Mouse (Mus musculus) cerebellum, adult 9-11 months (tissue): Measurements from ENCODE around the gene Ust.
A peak's percentile ranks its signal among the peaks of the same experiment; 100 is the strongest.

ENCODE experiments used
- DNase-seq: peaks from one replicate; pipeline ENCODE4 v3.0.0; 2022

Ust gene

DNA sequence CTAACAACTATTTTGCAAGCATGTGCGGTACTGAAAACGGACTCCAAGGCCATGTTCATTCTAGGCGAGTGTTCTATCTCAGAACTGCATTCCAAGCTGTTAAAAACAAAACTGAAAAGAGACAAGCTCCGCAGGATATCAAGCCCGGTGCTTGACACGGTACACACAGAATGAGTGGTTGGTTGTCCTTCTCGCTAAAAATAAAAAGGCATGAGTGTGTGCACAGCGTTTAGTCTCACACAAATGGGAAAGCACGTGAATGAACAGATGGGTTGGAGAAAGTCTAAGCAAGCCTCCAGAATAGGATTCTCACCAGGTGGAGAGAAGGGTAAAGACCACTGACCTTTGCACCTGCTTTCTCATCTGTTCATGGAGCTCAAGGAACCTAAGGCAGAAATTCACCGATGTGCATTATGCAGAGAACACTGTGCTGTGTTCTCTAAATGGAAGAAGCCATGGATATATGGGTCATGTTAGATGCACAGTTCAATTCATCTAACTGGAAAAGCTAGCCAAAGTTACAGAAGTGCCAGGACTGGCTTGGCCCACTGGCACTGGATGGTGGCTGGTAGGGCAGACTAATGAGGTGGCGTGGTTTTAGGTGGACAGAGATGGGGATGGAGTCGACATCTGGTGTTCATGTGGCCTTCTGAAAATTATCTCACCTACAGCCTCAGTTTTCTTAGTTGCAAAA, 90.8 kb downstream of the Ust start:
- peak; percentile 65 for DNase-seq

DNA sequence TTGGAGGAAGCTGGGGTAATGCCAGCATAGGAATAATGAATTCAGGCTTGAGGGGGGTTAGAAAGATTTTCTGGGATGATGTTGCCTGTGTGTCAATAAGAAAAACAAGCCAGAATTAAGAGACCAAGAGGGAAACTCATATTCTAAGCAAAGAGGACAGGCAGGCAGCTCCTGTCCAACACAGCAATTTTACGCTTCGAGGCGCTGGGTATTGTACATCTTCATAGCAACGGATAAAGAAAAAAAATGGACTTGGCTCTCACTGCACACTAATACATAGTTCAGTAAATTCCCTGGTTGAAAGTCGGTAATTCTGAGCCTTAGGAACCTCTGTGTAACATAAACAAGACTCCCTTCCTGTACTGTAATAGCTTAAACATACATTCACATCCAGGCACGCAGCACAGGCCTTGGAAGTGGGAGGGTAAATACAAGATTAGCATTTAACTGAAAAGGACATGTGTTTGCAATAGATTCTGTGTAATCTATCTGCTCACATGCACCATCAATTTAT, 99.1 kb downstream of the Ust start:
- DNase-seq = peak; percentile 8

DNA sequence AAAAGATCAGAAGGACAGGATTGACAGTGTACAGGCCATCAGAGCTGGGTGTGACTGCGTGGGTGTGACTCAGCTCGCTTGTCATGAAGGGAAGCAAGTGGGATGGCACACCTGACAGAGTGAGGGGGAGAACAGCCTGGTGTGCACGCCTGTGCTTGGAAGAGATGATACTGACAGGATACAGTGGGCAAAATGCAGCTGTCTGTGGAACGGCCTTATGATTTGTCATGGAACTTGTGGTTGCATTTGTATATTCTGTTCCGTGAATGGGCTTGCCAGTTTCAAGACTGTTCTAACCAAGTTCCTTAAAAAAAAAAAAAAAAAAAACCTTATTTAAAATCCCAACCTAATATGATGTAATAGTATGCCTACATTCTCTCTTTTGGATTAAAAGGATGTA, 103.2 kb downstream of the Ust start:
- DNase-seq = no peak

DNA sequence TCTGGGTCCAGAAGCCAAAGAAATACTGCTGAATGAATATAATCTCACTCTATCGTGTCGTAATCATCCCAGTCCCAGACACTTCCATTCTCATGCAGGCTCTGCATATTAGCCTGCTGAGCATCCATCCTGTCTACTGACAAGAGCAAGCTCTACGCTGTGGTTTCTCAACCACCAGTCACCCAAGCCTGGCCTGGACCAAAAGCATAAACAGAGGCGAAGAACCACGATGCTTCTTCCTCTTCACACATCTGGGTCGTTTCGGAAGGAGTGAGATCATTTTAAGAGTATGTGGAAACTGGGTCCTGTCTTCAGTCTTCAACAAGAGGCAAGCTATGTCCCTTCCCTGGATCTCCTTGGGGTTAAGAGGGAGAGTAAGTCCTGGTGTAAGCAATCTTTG, 103.6 kb downstream of the Ust start:
- no peak for DNase-seq

DNA sequence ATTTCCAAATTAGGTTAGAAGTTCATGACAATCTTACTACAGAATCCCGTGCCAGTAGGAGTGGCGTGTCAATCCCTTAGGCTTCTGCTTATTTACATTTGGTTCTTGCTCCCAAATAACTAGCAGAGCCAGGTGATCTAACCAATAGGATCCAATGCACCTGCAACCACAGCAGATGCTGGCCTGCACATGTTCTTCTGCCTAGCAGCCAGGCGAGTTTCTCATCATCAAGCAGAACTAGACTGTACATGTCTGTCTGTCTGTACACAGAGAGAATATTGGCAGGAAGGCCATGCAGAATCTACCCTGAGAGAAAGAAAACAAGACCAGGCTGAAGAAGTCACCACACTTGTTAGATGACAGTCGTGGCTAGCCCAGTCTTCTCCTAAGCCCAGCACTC, 113.5 kb downstream of the Ust start:
- no peak for DNase-seq

DNA sequence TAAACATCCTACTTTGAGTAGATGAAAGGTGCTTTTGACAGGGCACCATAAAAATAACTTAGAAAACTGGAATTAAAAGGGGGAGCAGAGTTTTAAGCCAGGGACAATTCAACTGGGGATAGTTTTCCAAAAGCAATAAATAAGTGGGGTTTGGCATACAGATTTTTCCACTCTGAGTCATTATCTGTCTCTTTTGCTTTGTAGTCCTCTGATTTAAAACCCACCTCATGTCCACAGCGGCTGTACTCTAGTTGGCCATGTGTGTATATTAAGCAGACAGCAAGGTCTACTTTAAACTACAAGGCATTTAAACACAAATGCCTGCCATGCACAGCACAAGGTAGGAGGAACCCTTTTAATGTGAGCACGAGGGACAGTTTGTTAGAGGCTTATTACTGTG, 126.4 kb downstream of the Ust start:
- DNase-seq = no peak

DNA sequence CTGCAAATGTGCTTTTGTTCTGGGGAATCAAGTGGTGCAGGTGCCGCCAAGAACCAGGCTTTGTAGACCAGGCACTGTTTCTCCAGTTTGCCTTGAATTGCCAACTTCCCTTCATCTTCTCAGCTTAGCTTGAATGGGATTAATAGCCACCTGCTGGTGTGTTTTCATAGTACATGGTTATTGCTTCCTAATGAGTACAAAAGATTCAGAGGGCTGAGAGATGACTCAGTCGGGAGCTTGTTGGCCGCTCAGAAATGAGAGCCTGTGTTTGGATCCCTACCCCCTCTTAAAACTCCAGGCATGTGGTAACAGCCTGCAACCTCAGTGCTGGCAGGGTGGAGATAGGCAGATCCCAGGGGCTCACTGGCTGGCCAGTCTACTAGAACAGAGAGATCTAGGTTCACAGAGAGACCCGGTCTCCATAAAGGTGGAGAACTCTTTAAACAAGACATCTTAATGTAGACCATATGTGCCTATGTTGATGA, 127.3 kb downstream of the Ust start:
- DNase-seq = peak; percentile 55

DNA sequence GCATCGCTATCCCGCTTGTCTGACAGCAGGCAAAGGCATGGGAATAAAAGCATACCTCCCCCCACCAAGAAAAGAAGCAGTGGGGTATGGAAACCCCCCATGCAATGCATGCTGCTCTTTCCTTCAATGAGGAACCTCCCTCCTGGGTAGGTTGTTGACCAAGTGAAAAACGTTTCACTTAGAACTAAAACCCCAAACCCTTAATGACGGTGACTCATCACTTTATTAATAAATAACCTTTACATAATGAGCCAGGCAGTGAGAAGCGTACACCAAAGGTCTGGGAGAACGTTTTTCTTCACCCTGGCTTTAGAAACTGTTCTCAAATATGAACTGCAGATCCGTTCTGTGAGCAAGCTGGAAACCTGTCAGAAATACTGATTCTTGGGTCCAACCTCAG, 130.4 kb downstream of the Ust start:
- DNase-seq = no peak

DNA sequence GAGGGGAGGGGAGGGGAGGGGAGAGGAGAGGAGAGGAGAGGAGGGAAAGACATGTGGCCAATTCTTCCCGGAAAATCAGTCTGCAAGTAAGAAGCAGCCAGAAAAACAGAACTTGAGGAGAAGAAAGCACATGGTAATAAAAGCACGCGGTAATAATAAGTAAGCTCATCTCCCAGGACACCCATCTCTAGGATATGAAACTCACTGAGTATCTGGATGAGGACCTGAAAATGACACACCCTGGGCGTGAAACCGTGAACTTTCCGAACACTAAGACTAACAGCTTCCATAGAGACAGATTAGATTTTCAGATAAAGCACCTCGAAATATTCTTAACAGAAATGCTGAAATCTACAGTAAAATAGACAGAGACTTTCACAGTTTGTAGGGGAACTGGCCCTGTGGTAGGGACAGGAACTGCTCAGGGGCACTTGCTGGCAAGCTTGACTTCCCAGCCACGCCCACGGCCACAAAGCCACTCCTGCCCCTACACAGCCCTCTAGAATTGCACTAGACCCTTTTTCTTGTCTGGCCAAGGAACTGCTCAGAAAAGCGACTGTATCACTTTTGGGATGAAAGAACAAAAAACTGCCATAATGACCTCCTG, 148.6 kb downstream of the Ust start:
- no peak for DNase-seq

DNA sequence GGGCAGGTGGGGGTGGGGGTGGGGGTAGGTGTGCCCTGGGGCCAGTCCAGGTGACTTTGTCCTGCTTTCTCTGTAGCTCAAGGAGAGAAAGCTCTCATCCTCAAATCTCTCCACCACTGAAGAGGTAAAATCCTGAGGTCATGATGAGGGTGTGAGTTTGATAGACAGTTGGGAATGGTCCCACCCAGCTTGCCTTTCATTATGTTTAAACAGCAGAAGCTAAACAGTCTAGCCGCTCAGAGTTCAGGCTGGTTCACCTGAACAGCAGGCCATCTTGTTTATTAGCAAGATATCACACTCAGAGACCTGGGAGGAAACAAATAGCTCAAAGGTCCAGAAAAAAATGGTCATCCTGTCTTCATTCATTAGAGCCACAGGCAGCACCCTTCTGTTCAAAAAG, 152.8 kb downstream of the Ust start:
- DNase-seq = no peak

DNA sequence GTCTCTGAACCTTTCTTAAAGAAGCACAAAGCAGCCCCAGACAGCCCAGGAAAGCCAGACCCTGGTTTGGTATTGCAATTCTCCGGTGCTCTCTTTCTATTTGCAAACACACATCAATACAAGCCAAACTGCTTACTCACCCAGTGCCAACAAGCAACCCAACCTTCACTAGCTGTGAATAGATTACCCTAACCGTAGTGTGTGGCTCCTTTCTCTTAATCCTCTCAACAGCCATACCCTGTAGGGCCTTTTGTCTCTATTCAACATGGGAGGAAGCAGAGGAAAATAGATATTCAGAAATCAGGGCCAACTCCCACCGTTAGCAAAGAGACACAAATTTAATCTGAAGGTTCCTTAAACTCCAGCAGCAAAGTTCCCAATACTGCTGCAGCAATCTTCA, 154.4 kb downstream of the Ust start:
- no peak for DNase-seq

DNA sequence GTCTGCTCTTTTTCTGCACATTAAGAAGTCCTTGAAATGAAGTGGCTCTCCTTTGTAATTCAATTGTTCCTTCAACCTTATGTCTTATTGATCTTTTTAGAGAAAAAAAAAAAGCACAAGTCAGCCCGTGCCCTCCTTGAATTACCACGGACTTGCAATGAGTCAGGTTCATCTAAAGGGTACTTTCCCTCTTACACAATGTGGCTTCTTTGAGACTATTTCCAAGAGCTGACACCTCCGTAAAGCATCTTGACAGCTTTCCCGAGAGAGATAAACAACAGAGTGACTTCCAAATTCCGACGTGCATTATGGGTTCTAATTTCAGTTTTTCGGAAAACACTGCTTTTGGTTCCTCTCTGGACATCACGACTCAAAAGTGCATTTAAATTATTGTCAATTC, 155.3 kb downstream of the Ust start:
- DNase-seq = no peak

DNA sequence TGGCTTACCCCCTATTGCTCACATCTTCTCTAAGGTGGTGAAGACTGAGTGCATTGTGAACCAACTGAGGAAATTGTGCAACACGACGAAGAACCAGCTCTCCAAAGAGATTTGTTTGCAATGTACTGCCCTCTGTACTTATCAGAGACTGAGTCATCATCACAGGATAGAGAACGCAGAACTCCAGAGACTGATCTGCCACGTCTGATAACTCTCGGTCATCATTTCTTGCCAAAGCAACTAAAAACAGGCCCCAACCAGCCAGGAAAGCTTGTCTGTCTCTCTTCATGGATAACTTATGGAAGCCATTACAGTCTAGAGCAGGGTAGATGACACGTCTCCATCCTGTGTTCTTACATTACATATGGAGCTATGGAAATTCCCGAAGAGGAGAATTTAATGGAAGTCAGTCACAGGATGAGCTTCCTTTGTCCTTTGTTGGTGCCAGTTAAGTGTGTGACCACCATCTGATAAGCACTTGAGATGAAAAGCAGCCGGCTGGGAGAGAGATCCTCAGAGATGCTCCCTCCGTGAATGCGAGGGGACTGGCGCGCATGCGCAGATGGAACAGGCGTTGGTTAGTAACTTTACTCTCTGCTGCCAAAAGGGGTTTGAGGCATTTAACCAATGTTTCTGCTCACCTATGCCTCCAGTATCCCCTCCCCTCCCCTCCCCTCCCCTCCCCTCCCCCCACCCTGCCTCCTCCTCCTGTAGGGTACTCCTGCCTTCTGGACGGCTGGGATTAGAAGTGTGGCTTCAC, 160.2 kb downstream of the Ust start:
- no peak for DNase-seq

DNA sequence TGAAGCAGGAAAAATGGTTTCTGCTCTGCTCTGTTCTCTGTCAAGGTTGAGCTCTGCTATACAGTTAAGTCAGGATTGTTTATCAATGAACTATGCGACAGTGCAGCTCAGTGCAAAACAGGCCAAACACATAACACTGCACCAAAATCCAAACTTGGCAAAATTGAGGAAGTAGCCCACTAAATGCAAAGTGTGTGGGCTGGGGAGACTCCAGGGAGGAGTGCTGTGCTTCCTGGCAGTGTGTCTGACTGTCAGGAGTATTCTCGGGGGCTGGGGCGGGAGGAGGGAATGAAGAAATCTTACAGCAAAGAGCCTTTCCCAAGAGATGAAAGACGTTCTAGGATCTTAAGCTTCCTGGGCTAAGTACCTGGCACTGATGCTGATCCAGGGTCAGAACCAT, 165.1 kb downstream of the Ust start:
- no peak for DNase-seq

DNA sequence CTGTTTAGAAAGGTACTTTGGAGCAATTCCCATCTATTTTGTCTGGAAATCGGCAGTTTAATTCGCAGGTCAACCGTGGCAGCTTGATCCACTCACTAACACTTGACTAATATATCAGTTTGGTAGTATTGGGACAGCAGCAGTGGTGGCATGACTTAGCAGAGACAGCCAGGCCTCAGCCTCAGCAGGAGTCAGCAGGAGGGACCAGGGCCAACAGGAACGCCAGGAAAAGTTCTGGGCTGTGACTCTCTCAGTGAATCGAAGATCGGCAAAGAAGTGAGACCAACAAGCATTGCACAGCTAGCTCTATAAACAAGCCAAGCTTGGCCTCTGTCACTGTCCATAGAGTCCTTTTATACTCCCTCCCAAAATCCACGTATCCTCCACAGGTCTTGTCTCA, 168.0 kb downstream of the Ust start:
- DNase-seq = no peak

DNA sequence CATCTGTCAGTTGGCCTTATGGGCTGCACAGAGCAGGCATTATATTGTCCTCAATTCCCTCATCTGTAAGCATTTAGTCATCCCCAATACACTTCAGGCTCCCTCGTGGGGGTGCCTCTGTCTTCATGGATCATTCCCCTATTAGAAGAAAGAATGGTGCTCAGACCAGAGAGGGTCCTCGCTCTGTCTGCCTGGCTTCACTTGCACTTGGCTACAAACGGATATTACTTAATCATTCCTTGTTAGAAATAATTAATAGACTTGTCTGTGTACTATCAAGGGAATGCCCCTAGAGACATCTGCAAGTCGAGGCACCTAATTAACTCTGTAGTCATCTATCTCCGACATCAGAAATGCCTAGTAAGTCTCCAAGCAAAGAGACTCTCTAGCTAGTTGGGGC, 171.1 kb downstream of the Ust start:
- no peak for DNase-seq

DNA sequence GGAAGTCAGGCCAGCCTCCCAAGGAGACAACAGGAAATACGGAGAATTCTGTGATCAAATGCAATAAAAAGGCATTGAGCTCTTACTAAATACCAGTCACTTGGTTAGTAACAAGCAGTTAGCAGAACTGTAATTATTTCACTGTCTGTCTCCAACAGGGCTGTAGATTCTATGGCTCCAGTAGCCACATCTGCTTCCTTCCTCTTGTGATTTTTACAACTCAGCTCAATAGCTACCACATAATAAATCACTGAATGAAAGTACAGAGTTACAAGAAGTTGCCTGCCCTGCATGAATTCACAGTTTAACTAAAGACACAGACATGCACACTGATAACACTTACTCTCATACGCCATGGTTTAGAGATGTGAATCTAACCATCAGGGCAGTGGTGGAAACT, 176.1 kb downstream of the Ust start:
- no peak for DNase-seq

DNA sequence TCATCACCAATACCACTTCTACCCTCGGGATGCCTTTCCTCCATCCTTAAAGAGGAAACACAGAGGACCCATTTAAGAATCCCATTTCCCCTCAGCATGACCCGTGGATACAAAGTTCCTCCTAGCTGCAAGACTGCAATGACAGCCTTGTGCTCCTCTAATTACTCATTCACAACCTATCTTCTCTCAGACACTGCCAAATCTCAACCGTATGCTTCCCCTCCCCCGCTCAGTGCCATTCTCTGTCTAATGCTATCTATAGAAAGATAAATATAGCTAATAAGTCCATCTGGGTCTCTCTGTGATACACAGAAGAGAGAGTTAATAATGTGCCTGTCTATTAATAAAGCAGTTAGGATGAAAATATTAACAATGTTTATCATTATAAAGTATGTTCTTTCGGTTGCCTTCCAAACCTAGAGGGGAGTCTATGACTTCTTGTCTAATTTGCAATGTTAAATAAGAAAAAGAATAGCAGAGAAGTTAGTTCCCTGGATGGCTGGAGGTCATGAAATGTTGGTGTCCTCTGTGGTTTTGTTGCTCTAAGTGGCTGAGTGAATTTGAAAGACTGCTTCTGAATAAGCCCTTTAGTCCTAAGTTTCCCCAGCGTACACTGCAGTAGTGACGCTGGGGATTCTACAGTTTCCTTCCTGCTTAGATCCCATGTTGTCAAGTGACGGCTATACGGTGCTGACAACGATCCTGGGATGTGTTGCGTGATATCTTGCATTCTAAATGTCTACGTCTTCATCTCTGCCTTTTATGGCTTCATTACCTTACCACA, 178.8 kb downstream of the Ust start:
- peak; percentile 45 for DNase-seq

DNA sequence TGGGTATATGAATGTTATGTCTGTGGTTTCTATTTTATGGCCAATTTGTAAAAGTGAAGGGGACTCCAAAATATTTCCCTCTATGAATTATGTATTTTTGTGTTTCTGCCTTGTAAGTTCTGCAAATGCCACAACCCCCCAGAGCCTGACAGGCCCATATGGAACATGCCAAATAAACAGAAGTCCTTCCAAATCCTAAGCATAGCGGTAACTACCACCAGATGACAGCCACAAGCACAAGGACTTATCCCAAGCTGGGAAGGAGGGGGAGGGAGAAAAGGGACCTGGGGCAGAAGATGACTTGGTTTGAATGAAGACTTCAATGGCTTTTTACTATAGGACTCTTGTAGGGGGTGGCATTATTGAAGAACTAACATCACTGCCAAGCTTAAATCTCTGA, 182.0 kb downstream of the Ust start:
- DNase-seq = peak; percentile 48

DNA sequence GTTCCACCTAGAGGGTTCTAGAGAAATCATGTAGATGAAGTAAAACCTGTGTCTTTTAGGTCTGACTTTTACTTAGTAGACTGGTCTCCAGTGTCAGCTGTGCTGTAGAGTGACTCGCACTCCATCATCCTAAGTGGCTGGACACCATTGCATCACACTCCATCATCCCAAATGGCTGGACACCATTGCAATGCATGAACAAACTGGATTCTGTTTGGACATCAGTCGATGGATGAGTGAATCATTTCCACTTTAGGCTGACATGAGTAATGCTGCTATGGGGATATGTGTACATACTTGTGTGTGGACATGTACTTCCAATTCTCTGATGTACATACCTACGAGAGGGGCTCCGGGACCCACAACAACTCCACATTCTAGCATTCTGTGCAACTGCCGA, 187.7 kb downstream of the Ust start:
- DNase-seq = peak; percentile 1

DNA sequence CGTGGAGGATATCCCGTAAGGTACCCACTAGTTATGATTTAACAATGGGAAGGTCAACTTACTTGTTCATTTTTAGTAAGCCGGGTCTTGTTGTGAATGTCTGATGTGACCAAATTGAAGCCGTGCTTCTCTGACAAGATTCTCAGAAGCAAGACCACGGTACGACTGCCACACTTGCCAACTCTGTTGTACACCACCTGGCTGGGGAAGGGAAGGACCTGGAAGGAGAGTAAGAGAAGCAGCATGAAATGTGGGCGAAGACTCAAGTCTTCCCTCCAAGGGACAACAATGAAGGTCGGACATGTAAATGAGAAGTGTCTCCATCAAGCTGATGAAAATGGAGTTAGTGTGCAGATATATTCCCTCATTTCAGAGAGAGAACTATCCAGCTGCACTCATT, 188.6 kb downstream of the Ust start:
- peak; percentile 40 for DNase-seq

DNA sequence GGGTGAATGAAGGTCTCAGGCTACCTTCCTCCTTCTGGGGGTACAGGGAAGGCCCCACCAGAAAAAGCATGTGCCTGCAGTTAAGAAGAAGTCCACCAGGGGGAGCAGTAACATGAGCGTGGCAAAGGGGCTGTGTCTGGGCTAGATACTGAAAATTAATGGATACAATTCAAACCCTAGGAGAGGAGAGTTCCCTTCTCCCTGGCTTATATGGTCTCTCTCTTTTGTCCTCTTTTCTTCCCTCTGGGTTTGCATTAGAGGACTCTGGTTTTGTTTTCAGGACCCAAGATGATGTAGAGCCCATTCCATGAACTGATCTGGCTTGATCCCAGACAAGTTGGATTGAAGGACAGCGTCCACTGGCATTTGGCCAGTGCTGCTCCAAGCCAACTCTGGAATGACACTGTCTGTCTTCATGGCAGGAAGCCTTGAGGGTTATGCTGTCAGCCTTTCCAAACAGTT, 195.3 kb downstream of the Ust start:
- peak; percentile 70 for DNase-seq

DNA sequence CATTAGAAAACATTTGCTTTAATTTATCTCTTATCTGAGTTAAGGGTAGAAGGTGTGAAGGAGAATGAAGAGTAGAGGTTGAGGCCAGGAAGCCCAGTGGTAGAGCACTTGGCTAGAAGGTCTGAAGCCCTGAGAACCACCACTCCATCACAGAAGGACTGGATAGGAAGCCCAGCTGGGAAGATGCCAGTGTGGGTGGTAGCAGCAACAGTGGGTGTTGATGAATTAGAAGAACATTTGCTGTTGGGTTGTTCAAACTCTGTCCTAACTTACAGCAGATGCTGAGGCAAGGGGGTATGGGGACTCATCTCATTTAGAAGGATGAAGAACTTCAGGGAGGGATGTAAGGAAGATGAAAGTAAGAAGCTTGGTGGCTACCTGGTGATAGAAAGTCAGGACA, 197.9 kb downstream of the Ust start:
- DNase-seq = peak; percentile 6
